Mouse (Mus musculus): ENCODE results near the gene Hyal3.
"Not testable (repeated sequence)": the region's sequence is repeated elsewhere in the genome, so short reads cannot be mapped to it uniquely, and the experiment has no call there.

Hyal3 gene

GRCm38 (mm10) chr9:107571534-107572326 lies 8.9 kb upstream of the Hyal3 start:
- DNase-seq (ENCODE audit: low spot score), result peak; percentile 63

- no peak for DNase-seq (ENCODE audit: low spot score)
Measured at GRCm38 (mm10) chr9:107572327-107572662, 8.3 kb upstream of the Hyal3 start.

- not testable (repeated sequence) for DNase-seq (ENCODE audit: low spot score)
Measured at GRCm38 (mm10) chr9:107573774-107574173, 6.8 kb upstream of the Hyal3 start.

GRCm38 (mm10) chr9:107575579-107576356 lies 4.8 kb upstream of the Hyal3 start:
- DNase-seq (ENCODE audit: low spot score), result no peak

- DNase-seq (ENCODE audit: low spot score), result peak; percentile 84
Measured at GRCm38 (mm10) chr9:107576357-107577107, 4.1 kb upstream of the Hyal3 start, which contains the start of gene Hyal1. Hyal1 (plus strand) TSS chr9:107576927.

GRCm38 (mm10) chr9:107577871-107578270 lies 2.7 kb upstream of the Hyal3 start:
- no peak for DNase-seq (ENCODE audit: low spot score)

- no peak for DNase-seq (ENCODE audit: low spot score)
Measured at GRCm38 (mm10) chr9:107578587-107578986, 2.0 kb upstream of the Hyal3 start, which contains the start of gene Naa80. Naa80 (plus strand) TSS chr9:107578887.

- DNase-seq (ENCODE audit: low spot score), result no peak
Measured at GRCm38 (mm10) chr9:107579023-107579900, 1.4 kb upstream of the Hyal3 start.

GRCm38 (mm10) chr9:107581584-107581983 lies 966 bp downstream of the Hyal3 start:
- DNase-seq (ENCODE audit: low spot score), result no peak

GRCm38 (mm10) chr9:107582509-107583062 lies 2.0 kb downstream of the Hyal3 start:
- no peak for DNase-seq (ENCODE audit: low spot score)

GRCm38 (mm10) chr9:107583174-107583573 lies 2.6 kb downstream of the Hyal3 start:
- DNase-seq (ENCODE audit: low spot score), result no peak

GRCm38 (mm10) chr9:107586504-107586903 lies 5.9 kb downstream of the Hyal3 start:
- DNase-seq (ENCODE audit: low spot score), result no peak

GRCm38 (mm10) chr9:107586974-107587832 lies 6.6 kb downstream of the Hyal3 start, which contains the start of gene Ifrd2:
Ifrd2 (plus strand) TSS chr9:107587642.
- DNase-seq (ENCODE audit: low spot score), result peak; percentile 99

GRCm38 (mm10) chr9:107587833-107588639 lies 7.4 kb downstream of the Hyal3 start:
- DNase-seq (ENCODE audit: low spot score), result no peak

- DNase-seq (ENCODE audit: low spot score), result peak; percentile 89
Measured at GRCm38 (mm10) chr9:107590058-107590772, 9.6 kb downstream of the Hyal3 start.

GRCm38 (mm10) chr9:107590773-107591060 lies 10.1 kb downstream of the Hyal3 start:
- no peak for DNase-seq (ENCODE audit: low spot score)

GRCm38 (mm10) chr9:107593101-107593976 lies 12.7 kb downstream of the Hyal3 start:
- no peak for DNase-seq (ENCODE audit: low spot score)

Measured in lung, postnatal 25 days (tissue).